Mouse (Mus musculus): ENCODE measurements around the gene B4galt3. TPM values are rescaled to one million over a fixed set of nuclear protein-coding genes. Genes with fewer than 3 reads are reported as not detected.
"Not testable (repeated sequence)": the region's sequence is repeated elsewhere in the genome, so short reads cannot be mapped to it uniquely, and the experiment has no call there.

B4galt3 gene
- total and polyA plus RNA-seq, 2 experiments from 2014 or later: 99.3 to 115 TPM

- H3K27ac ChIP-seq (ENCODE audit: low read depth, low read length): peak overlapping the region; percentile 94; the same call in 1 of the 2 replicates
- no peak for ATAC-seq
- H3K9ac ChIP-seq: peak overlapping the region; percentile 87; the same call in 1 of the 2 replicates
- H3K4me2 ChIP-seq (ENCODE audit: low read depth): peak overlapping the region; percentile 53
- no peak for TF ChIP-seq CTCF (IDR thresholded peaks at IDR 0.05; ENCODE audit: low read depth)
- no peak for DNase-seq
- peaks cover 8% of the 10 kb centered on the region for H3K4me1 ChIP-seq (ENCODE audit: insufficient read depth)
- no peaks in the 10 kb centered on the region for H3K9me3 ChIP-seq (ENCODE audit: low read length)
- peak overlapping the region; percentile 63; the same call in 1 of the 2 replicates for H3K4me3 ChIP-seq (ENCODE audit: low read depth, low read length)
- H3K36me3 ChIP-seq (ENCODE audit: insufficient read depth): peaks cover 13% of the 10 kb centered on the region
- H3K27me3 ChIP-seq (ENCODE audit: insufficient read depth, low read length): peaks cover 6% of the 10 kb centered on the region; the same call in 1 of the 2 replicates
- 79% methylated on average over 3 of the region's 3 CpGs for WGBS
These were observed 23.2 kb downstream of the B4galt3 start for GRCm38 (mm10) chr1:171293351-171293750.

- peaks cover 8% of the 10 kb centered on the region for H3K36me3 ChIP-seq (ENCODE audit: insufficient read depth)
- H3K9me3 ChIP-seq (ENCODE audit: low read length): no peaks in the 10 kb centered on the region
- H3K27me3 ChIP-seq (ENCODE audit: insufficient read depth, low read length): peaks cover 6% of the 10 kb centered on the region; the same call in 1 of the 2 replicates
- peak overlapping the region; percentile 53 for H3K4me2 ChIP-seq (ENCODE audit: low read depth)
- TF ChIP-seq CTCF (IDR thresholded peaks at IDR 0.05; ENCODE audit: low read depth): no peak
- no peak for DNase-seq
- WGBS: 34% methylated on average over 5 of the region's 5 CpGs
- peak overlapping the region; percentile 94 for H3K27ac ChIP-seq (ENCODE audit: low read depth, low read length)
- peak overlapping the region; percentile 63 for H3K4me3 ChIP-seq (ENCODE audit: low read depth, low read length)
- peak; percentile 30; the same call in 1 of the 2 replicates for ATAC-seq
- H3K9ac ChIP-seq: peak overlapping the region; percentile 87
- H3K4me1 ChIP-seq (ENCODE audit: insufficient read depth): peaks cover 8% of the 10 kb centered on the region
These were observed 23.8 kb downstream of the B4galt3 start for GRCm38 (mm10) chr1:171293906-171294297.

- H3K4me3 ChIP-seq (ENCODE audit: low read depth, low read length): peak within 1 kb of the TSS; percentile 63
- peak; percentile 51 for TF ChIP-seq CTCF (IDR thresholded peaks at IDR 0.05; ENCODE audit: low read depth)
- peak within 1 kb of the TSS; percentile 87 for H3K9ac ChIP-seq
- H3K27me3 ChIP-seq (ENCODE audit: insufficient read depth, low read length): peaks cover 6% of the 10 kb centered on the region; the same call in 1 of the 2 replicates
- WGBS: 1% methylated on average over 42 of the region's 42 CpGs
- peaks cover 8% of the 10 kb centered on the region for H3K4me1 ChIP-seq (ENCODE audit: insufficient read depth)
- peak within 1 kb of the TSS; percentile 53 for H3K4me2 ChIP-seq (ENCODE audit: low read depth)
- ATAC-seq (peak; percentile 89), DNase-seq (peak; percentile 93)
- H3K9me3 ChIP-seq (ENCODE audit: low read length): no peaks in the 10 kb centered on the region
- H3K36me3 ChIP-seq (ENCODE audit: insufficient read depth): peaks cover 4% of the 10 kb centered on the region; the same call in 1 of the 2 replicates
- H3K27ac ChIP-seq (ENCODE audit: low read depth, low read length): peak within 1 kb of the TSS; percentile 94
These were observed 24.4 kb downstream of the B4galt3 start, which contains the start of gene Ufc1 for GRCm38 (mm10) chr1:171294298-171295062. TSS of gene Ufc1 (minus strand) at chr1:171295024.

- TF ChIP-seq CTCF (IDR thresholded peaks at IDR 0.05; ENCODE audit: low read depth): no peak
- peak; percentile 11 for ATAC-seq
- WGBS: 21% methylated on average over 3 of the region's 3 CpGs
These were observed 24.9 kb downstream of the B4galt3 start for GRCm38 (mm10) chr1:171295063-171295402.

GRCm38 (mm10) chr1:171298226-171298625 lies 28.1 kb downstream of the B4galt3 start:
- Histone ChIP-seq H3K4me1 (ENCODE audit: insufficient read depth) (peaks cover 7% of the 10 kb centered on the region), H3K9ac (no peak overlapping the region), H3K27ac (ENCODE audit: low read depth, low read length) (no peak overlapping the region), H3K27me3 (ENCODE audit: insufficient read depth, low read length) (peaks cover 6% of the 10 kb centered on the region; the same call in 1 of the 2 replicates), H3K4me3 (ENCODE audit: low read depth, low read length) (no peak overlapping the region), H3K36me3 (ENCODE audit: insufficient read depth) (no peaks in the 10 kb centered on the region), H3K9me3 (ENCODE audit: low read length) (no peaks in the 10 kb centered on the region), H3K4me2 (ENCODE audit: low read depth) (no peak overlapping the region)
- DNase-seq (no peak), ATAC-seq (no peak)
- no peak for TF ChIP-seq CTCF (IDR thresholded peaks at IDR 0.05; ENCODE audit: low read depth)
- whole genome bisulfite sequencing: 64% methylated on average over 3 of the region's 3 CpGs

More at GRCm38 (mm10) chr1:171295063-171295402, 24.9 kb downstream of the B4galt3 start:
- H3K9ac ChIP-seq: peak overlapping the region; percentile 87
- no peak for DNase-seq
- peak overlapping the region; percentile 43 for H3K4me2 ChIP-seq (ENCODE audit: low read depth)
- peak overlapping the region; percentile 94 for H3K27ac ChIP-seq (ENCODE audit: low read depth, low read length)
- no peaks in the 10 kb centered on the region for H3K9me3 ChIP-seq (ENCODE audit: low read length)
- H3K27me3 ChIP-seq (ENCODE audit: insufficient read depth, low read length): peaks cover 6% of the 10 kb centered on the region; the same call in 1 of the 2 replicates
- peaks cover 8% of the 10 kb centered on the region for H3K4me1 ChIP-seq (ENCODE audit: insufficient read depth)
- peak overlapping the region; percentile 63 for H3K4me3 ChIP-seq (ENCODE audit: low read depth, low read length)
- H3K36me3 ChIP-seq (ENCODE audit: insufficient read depth): peaks cover under 1% of the 10 kb centered on the region; the same call in 1 of the 2 replicates

- WGBS: 69% methylated on average over 5 of the region's 5 CpGs
- not testable (repeated sequence) for H3K36me3 ChIP-seq (ENCODE audit: insufficient read depth)
These were observed 36.0 kb downstream of the B4galt3 start for GRCm38 (mm10) chr1:171306157-171306556.

GRCm38 (mm10) chr1:171309321-171309720 lies 39.2 kb downstream of the B4galt3 start:
- Histone ChIP-seq H3K4me3 (ENCODE audit: low read depth, low read length) (no peak overlapping the region), H3K9ac (no peak overlapping the region), H3K4me2 (ENCODE audit: low read depth) (no peak overlapping the region), H3K9me3 (ENCODE audit: low read length) (no peaks in the 10 kb centered on the region), H3K27me3 (ENCODE audit: insufficient read depth, low read length) (no peaks in the 10 kb centered on the region), H3K36me3 (ENCODE audit: insufficient read depth) (no peaks in the 10 kb centered on the region), H3K27ac (ENCODE audit: low read depth, low read length) (no peak overlapping the region), H3K4me1 (ENCODE audit: insufficient read depth) (no peaks in the 10 kb centered on the region)
- DNase-seq (no peak), ATAC-seq (no peak)
- 60% methylated on average over 2 of the region's 2 CpGs for WGBS
- TF ChIP-seq CTCF (IDR thresholded peaks at IDR 0.05; ENCODE audit: low read depth): no peak

More at GRCm38 (mm10) chr1:171306157-171306556, 36.0 kb downstream of the B4galt3 start:
- H3K27me3 ChIP-seq (ENCODE audit: insufficient read depth, low read length); H3K9me3 ChIP-seq (ENCODE audit: low read length); H3K4me2 ChIP-seq (ENCODE audit: low read depth); ATAC-seq; H3K4me1 ChIP-seq (ENCODE audit: insufficient read depth); H3K9ac ChIP-seq; DNase-seq; H3K4me3 ChIP-seq (ENCODE audit: low read depth, low read length); H3K27ac ChIP-seq (ENCODE audit: low read depth, low read length): not testable (repeated sequence)

Data from forebrain, postnatal 0 days (tissue).